Mouse (Mus musculus): Measurements from ENCODE around the gene Haus7.

DNA sequence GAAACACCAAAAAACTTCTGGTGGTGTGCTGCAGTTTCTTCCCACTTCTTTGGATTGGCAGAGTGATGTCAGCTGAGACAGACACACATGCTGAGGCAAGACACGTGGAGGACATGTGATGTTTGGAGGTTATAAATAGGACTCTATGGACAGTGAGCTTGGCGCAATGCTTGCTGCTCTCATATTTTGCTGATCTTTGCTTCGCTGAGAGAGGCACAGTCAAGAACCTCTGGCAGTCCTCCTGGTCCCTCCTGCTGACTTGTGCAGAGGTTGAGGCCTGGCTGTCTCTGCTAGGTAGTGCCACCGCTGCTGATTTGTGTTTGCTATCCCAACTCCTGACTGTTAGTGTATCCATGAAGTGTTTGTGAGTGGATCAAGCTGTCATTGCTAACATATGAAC, 67.4 kb downstream of the Haus7 start:
- TF ChIP-seq TCF12 (IDR thresholded peaks at IDR 0.05; ENCODE audit: low read depth, low read length) = no peak
- no peak for TF ChIP-seq MAFK (IDR thresholded peaks at IDR 0.05; ENCODE audit: insufficient replicate concordance, low read length)
- TF ChIP-seq CTCF (conservative IDR thresholded peaks at IDR 0.05 in 1 of 2, IDR thresholded peaks at IDR 0.05 in 1 of 2; ENCODE audit: low read depth in 2 of 2, low read length in 2 of 2) = no peak
- no peak for TF ChIP-seq NELFE (IDR thresholded peaks at IDR 0.05; ENCODE audit: low read depth, low read length)
- TF ChIP-seq RAD21 (IDR thresholded peaks at IDR 0.05; ENCODE audit: low read depth, low read length) = no peak
- TF ChIP-seq CHD1 (IDR thresholded peaks at IDR 0.05; ENCODE audit: low read depth, low read length) = no peak
- no peak for TF ChIP-seq POLR2A (IDR thresholded peaks at IDR 0.05; ENCODE audit: low read depth, low read length)
- TF ChIP-seq ZMIZ1 (IDR thresholded peaks at IDR 0.05; ENCODE audit: low read depth, low read length) = no peak
- TF ChIP-seq MXI1 (IDR thresholded peaks at IDR 0.05; ENCODE audit: low read depth, low read length) = no peak
- TF ChIP-seq TBP (conservative IDR thresholded peaks at IDR 0.05; ENCODE audit: low read depth, low read length) = no peak
- TF ChIP-seq SIN3A (IDR thresholded peaks at IDR 0.05; ENCODE audit: low read length) = no peak

Measured in CH12.LX (cell line).